Mouse (Mus musculus) heart, adult 2 months (tissue): ENCODE measurements at regions not wholly inside any gene's neighbourhood (a gene's known extent, or its start where the extent isn't known, plus 50 kb on each side); places are given as distances from the start of the nearest gene placed in this dataset.

Experiments
- EP300 ChIP-seq: fragments of 200-500 bp; IDR thresholded peaks from 2 replicates; pipeline ENCODE4 v1.6.1; 2011; ENCODE audit warnings: low read depth, low read length, control low read depth; ENCODE audit not compliant: insufficient read depth
- POLR2A ChIP-seq: fragments of 200-500 bp; IDR thresholded peaks from 2 replicates; pipeline ENCODE4 v1.6.1; 2011; ENCODE audit warnings: mild to moderate bottlenecking, low read depth, low read length, control low read depth; ENCODE audit not compliant: insufficient read depth

DNA sequence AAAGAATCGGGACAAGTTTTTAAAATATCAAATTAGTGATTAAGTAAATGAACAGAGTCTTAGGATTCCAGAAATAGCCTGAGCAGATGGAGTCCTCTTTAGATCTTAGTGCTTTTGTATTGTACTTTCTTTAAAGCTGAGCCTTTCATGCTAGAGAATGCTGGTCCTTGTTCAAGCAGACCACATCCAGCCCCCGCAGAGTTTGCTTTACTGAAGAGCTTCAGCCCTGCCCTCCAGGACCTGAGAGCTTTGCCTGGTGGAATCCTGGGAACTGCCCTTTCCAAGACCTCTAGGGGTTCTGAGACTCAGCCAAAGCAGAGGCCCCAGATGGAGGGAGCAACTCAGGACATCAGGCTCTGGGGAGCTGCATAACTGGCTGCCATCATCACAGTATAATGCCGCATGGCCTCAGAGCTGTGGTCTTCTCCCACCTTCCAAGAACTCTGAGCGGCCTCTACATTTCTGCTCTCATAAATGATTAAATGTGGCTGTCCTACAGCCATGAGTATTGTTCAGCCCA lies 153.6 kb upstream of the Sh3bp4 start:
- TF ChIP-seq EP300 (no peak), POLR2A (no peak)
